Mouse (Mus musculus) layer of hippocampus, adult 11-12 months (tissue): ENCODE results near the gene Yars2.
"Not testable (repeated sequence)": the region's sequence is repeated elsewhere in the genome, so short reads cannot be mapped to it uniquely, and the experiment has no call there.

Experiments
- DNase-seq: peaks from one replicate; pipeline ENCODE4 v3.0.0; 2022; ENCODE audit warnings: low spot score

Gene Yars2

DNA sequence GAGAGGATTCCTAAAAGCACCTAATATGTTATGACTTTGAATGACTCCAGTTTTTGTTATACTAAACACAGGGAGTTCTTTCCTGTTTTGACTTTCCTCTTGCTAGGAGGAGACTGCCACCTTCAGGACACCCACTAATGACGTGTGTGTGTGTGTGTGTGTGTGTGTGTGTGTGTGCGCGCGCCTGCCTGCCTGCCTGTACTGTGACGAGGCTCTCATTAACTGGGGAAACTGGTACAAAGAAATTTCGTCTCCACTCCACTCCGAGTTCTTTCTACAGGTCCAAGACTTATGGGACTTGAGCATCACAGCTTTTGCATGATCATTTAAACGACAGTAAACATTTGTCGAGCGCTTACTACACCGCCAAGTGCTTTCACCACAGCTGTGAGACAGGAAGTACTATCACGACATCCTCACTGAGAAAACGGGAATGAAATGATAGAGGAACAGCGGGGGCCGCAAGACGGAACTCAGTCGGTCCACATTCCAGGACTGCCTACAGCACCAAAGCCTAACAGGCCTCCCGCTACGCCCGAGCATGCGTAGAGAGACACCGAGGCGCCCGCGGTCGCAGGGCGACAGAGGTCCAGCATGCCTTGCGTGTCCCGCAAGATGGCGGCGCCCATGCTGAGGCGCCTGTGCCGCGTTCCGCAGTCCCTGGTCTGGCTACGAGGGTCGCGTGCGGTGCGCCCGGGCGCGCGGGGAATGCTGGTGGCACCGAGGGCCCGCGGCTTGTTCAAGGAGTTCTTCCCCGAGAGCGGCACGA is at the start of gene Yars2:
TSS of gene Yars2 (plus strand) at position 597 of the 769 bp plus-strand sequence.
- peak; percentile 95 for DNase-seq

DNA sequence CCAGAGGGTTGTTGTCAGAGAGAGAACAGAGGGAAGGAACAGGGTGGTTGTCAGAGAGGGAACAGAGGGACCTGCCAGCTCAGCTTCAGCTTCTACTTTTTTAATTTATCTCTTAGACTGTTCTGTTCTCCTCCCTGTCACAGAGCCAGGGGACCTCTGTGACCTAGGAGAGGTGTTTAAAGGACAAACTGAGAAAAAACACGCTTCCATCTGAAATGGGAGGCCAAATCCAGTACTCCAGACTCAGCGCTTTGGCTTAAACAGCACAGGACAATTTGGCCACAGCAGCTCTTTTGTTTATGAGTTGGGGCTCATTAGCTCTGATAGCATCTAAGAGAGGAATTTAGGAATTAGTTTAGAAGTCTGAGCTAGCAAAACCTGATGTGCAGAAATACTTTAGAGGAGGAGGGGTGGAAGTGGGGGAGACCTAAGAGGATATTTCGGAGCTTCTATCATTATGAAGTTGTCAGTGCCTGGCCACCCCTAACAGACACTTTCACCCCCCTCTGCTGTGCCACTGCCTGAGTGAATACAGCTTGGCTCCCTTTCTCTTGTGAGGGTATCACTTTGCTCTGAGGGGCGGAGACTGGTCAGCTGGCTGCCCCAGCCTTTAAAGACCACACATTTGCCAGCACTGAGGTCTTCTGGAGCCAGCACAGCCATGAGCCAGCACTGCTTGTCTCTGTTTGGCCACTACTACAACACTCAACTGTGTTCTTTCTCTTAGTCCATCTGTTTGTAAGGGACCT is 49.3 kb upstream of the Yars2 start:
- no peak for DNase-seq

- no peak for DNase-seq
Observed at GRCm38 (mm10) chr16:16255217-16255616, 47.5 kb upstream of the Yars2 start.

DNA sequence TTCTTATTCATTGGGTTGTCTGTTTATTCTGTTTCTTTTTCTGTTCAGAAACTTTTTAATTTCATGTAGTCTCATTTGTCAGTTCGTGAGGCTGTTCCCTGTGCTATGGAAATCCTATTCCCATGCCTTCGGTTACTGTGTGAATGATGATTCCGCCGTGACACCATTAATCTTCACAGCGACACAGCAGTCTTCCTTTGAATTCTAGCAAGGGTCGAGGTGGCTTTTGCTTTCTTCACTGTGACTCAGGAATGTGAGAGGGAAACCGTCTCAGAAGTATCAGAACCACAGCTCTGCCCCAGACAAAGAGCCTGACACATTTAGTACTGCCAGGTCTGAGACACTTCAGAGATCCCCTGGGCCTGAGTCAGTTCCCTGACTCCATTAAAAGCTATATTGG is 46.9 kb upstream of the Yars2 start:
- no peak for DNase-seq

DNA sequence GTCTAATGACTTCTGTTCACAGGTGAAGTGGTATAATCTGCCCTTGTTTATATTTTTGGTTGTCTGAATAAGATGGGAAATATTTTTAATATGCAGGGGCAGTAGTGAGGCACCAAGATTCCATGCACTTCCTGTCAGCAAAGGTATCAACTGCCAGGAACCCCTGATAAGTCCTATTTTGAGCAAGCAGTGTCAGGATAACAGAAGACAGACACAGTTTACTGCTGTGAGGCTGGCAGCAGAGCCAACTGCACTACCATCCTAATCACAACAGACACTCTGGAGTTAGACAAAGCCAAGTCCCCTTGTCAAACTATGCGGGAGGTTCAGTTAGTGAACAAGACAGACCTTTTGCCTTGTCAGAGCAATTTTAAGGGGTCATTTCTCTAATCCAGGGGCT is 46.1 kb upstream of the Yars2 start:
- DNase-seq, result no peak

GRCm38 (mm10) chr16:16260882-16261281 is 41.9 kb upstream of the Yars2 start:
- peak; percentile 20 for DNase-seq

- DNase-seq, result no peak
Observed at GRCm38 (mm10) chr16:16261481-16261880, 41.3 kb upstream of the Yars2 start.

DNA sequence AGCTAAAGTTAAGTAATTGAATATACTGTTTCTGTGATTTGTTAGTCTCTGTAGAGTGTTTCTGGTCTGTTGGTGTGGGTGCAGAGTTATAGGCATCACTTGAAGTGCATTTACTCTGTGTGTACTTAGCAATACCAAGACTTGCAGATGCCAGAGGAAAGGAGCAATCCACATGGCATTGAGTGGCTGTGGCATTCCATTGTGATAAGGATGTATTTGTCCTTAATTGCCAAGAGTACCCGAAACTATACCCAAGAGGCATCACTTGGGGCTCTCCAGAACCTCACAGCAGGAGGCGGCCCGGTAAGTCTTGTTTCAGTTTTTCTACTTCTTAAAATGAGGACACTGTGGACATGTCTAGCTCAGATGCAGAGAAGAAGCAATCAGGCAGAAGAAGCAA is 40.3 kb upstream of the Yars2 start:
- no peak for DNase-seq

DNA sequence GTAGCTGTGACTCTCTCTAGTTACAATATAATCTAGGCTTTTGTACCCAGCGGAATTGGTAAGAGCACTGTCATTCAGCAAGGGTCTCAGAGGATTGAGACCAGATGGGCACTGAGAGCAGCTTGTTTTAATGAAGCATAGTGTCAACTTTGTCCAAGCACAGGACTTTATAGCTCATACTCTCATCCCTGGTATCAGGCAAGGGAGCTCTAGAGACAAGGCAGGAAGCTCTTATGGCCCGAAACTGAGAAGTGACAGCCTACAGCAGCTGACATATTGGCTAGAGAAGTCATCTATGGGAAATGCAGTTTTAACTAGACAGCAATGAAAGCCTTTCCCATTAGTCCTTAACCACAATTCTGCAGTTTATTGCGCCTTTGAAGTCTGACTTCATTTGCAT is 29.8 kb upstream of the Yars2 start:
- DNase-seq, result no peak

- no peak for DNase-seq
Observed at GRCm38 (mm10) chr16:16273752-16274151, 29.0 kb upstream of the Yars2 start.

- peak; percentile 29 for DNase-seq
Observed at GRCm38 (mm10) chr16:16303138-16303827, 518 bp downstream of the Yars2 start.

GRCm38 (mm10) chr16:16303888-16304287 is 1.1 kb downstream of the Yars2 start:
- DNase-seq, result no peak

DNA sequence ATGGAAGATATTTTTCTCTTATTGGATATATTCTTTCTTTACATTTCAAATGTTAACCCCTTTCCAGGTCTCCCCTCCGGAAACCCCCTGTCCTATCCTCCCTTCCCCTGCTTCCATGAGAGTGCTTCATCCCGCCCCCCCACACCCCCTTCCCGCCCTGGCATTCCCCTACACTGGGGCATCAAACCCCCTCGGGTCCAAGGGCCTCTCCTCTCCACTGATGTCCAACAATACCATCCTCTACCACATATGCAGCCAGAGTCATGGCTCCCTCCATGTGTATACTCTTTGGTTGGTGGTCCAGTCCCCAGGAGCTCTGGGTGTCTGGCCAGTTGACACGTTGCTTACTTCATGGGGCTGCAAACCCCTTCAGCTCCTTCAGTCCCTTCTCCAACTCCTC is 8.6 kb downstream of the Yars2 start:
- DNase-seq, result no peak

GRCm38 (mm10) chr16:16325775-16326336 is 23.1 kb downstream of the Yars2 start:
- no peak for DNase-seq

DNA sequence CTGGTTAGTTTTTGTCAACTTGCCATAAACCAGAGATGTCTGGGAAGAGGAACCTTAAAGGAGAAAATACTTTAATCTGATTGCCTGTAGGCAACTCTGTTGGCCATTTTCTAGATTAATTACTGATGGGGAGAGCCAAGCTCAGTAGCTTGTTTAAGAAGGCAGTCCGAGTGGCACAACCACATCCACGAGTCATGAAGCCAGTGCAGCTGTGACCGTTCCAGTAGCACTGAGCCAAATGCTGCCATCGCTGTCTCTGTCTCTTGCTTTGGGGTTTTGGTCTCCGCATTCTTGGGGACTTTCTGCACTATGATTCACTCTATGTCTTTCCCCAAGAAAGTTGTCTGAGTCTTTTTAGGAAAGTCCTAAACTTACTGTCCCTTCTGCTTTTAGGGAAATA is 43.7 kb downstream of the Yars2 start:
- DNase-seq, result no peak

DNA sequence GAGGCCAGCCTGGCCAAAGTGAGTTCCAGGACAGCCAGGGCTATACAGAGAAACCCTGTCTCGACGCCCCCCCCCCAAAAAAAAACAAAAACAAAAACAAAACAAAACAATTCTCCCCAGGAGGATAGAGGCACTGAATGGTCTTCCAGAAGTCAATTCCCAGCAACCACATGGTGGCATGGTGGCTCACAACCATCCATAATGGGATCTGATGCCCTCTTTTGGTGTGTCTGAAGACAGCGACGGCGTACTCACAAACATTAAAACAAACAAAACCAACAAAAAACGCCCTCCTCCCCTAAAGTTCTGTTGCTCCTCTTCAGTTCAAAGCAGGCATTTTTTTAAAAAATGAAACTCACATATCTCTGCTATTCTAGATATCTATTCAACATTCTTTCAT is 55.1 kb downstream of the Yars2 start:
- no peak for DNase-seq

DNA sequence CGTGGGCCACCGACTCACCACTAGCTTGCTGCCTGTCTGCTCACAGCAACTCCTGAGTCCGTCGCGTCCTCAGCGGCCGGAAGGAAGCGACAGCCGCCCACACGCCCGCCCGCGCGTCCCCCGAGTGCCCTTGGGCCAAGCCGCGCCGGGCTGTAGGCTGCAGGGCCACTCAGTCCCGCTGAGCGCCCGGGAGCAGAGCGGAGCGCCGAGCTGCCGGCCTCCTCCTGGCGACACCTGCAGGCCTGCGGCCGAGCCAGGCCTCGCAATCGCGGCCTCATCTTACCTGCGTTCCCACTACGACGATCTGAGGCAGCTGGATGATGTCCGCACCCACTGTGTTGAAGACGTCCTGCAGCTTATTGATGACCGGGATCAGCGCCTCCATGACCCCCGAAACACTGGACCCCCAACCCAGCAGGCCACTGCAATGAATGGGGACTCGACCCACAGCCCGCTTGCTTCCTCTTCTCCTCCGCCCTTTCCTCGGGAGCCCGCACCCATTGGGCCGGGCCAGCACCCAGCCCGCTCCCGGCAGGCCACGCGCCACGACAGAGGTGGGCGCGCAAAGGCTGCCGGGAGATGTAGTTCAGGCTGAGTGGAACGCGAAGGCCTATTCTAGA is 55.8 kb downstream of the Yars2 start, which contains the start of gene Dnm1l:
TSS of gene Dnm1l (minus strand) at position 479 of the 620 bp plus-strand sequence.
- peak; percentile 92 for DNase-seq

DNA sequence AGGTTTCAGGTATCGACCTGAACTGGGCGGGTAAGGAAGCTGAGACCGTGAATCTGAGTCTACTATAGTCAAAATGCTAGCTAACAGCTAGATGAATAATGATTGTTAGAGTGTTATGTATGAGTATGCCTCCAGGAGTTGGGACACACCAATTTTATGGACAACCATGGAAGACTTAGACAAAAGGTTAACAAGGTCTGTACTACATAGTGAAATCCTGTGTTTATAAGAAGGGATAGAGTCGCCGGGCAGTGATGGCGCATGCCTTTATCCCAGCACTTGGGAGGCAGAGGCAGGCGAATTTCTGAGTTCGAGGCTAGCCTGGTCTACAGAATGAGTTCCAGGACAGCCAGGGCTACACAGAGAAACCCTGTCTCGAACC is 56.3 kb downstream of the Yars2 start:
- not testable (repeated sequence) for DNase-seq
